Comparison of ENCODE assay signal across 8 mouse cellular contexts in the genomic region with DNA sequence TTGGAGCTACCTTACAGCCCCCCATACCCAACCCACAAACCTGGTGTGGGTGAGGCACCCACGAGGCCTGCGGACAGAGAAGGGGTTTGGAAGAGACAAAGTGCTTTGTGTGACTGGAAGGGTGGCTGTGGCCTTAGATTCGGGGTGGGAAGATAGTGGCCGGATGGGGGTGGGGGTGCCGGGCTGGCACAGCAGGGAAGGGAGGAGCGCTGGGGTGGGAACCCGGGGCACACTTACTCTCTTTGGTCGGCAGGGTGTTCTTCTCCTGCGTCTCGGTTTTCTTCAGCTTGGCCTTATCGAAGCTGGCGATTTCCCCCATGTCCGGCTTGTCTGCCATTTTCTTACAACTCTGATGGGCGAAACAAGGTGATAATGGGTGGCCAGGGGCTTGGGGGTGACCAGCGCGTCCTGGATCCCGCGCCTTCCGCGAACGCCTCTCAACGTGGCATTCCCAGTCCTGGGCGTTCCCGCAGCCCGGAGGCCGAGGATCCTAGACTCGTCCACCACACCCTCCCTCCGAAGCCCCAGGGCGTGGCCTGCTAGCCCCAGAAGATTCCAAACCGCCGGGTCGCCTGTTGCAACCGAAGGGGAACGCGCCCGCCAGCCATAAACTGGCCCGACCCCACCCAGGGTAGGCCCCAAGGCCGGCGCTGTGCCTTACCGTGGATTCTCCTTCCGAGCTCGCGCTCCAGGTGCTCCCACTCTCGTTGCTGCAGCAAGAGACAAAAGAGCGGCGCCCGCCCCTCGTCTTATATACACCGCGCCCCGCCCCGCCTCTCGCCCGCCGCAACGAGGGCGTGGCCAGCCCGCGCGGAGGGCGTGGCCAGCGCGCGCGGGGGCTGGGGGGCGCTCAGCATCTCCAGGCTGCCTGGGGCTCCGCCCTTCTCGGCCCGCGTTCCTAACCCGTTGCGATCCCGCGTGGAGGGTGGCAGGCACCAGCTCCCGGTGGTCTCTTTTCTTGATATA. TPM values are rescaled to one million over a fixed set of nuclear protein-coding genes. Genes with fewer than 3 reads are reported as not detected.
DNase-seq lines count a peak whose midpoint lies in the region; ATAC-seq lines count a peak whose summit lies in the region.

No protein-coding gene starts in this region.

- peaks cover 26% of the 10 kb centered on the region for H3K4me1 ChIP-seq in hindbrain, embryonic 15.5 days (replicated peaks)

- H3K9me3 ChIP-seq in hindbrain, embryonic 15.5 days, result no peaks in the 10 kb centered on the region

- peak; percentile 89 for ATAC-seq in hindbrain, embryonic 15.5 days (ENCODE audit: low FRiP score, low read depth)

- under 1% methylated on average over 65 of the region's 75 CpGs for WGBS in hindbrain, embryonic 15.5 days

- no peaks in the 10 kb centered on the region for H3K36me3 ChIP-seq in hindbrain, embryonic 15.5 days

- H3K4me2 ChIP-seq in hindbrain, embryonic 15.5 days, result peak overlapping the region; percentile 69

- H3K9ac ChIP-seq in hindbrain, embryonic 15.5 days, result peak overlapping the region; percentile 100

- peak; percentile 88 for DNase-seq in R1 (ENCODE audit: low read depth, low spot score)
- DNase-seq in cerebellum, postnatal 25 days, result peak; percentile 94 to 95
- DNase-seq in frontal cortex, postnatal 36 days (ENCODE audit: low spot score in 2 of 2), result peak; percentile 82 to 90
- peak; percentile 73 to 86 for DNase-seq in left cerebral cortex, adult 18-20 months (ENCODE audit: low spot score in 2 of 2)
- DNase-seq in lung, postnatal 4 days, result peak; percentile 92 to 93
- DNase-seq in retina, postnatal 7 days (ENCODE audit: low read depth, low spot score), result peak; percentile 76
- peak; percentile 92 for DNase-seq in urinary bladder, adult 2 months (ENCODE audit: low spot score)

- peak overlapping the region; percentile 99 for H3K27ac ChIP-seq in hindbrain, embryonic 15.5 days (replicated peaks)

- no peaks in the 10 kb centered on the region for H3K27me3 ChIP-seq in hindbrain, embryonic 15.5 days

- peak overlapping the region; percentile 95 for H3K4me3 ChIP-seq in hindbrain, embryonic 15.5 days

RNA-seq across cellular contexts. Expression of gene Tmsb10, which starts 0.6 kb away (rescaled TPM):
- polyA plus RNA-seq in hindbrain, embryonic 15.5 days (2015; fragmentation: Nextera tagmentation; extraction: Ambion mirVana), result 4,825 and 4,870 TPM in 2 replicates
- 100 to 1,000 TPM; 420 to 461 TPM for total RNA-seq in left cerebral cortex, adult 18-20 months (2021)
- polyA plus RNA-seq in urinary bladder, adult 2 months (2012; rRNA removed), result 471 and 572 TPM in 2 replicates

RNA-seq across cellular contexts. Expression of gene Kcmf1, which starts 58.2 kb away (rescaled TPM):
- polyA plus RNA-seq in hindbrain, embryonic 15.5 days (2015; fragmentation: Nextera tagmentation; extraction: Ambion mirVana), result 38.8 and 46.2 TPM in 2 replicates
- total RNA-seq in left cerebral cortex, adult 18-20 months (2021), result 10 to 100 TPM; 74.5 to 74.7 TPM
- polyA plus RNA-seq in urinary bladder, adult 2 months (2012; rRNA removed), result 69.2 and 75.1 TPM in 2 replicates

Comparison
In these comparisons a context has a peak if more than half of its experiments do, and no peak if none do; other contexts are left out.
1. Peak in every context shown above with its lines: DNase-seq, ATAC-seq, H3K4me3 ChIP-seq and H3K27ac ChIP-seq.